Mouse (Mus musculus): ENCODE results near the gene Kng2.
"Not testable (repeated sequence)": the region's sequence is repeated elsewhere in the genome, so short reads cannot be mapped to it uniquely, and the experiment has no call there.

Gene Kng2

DNA sequence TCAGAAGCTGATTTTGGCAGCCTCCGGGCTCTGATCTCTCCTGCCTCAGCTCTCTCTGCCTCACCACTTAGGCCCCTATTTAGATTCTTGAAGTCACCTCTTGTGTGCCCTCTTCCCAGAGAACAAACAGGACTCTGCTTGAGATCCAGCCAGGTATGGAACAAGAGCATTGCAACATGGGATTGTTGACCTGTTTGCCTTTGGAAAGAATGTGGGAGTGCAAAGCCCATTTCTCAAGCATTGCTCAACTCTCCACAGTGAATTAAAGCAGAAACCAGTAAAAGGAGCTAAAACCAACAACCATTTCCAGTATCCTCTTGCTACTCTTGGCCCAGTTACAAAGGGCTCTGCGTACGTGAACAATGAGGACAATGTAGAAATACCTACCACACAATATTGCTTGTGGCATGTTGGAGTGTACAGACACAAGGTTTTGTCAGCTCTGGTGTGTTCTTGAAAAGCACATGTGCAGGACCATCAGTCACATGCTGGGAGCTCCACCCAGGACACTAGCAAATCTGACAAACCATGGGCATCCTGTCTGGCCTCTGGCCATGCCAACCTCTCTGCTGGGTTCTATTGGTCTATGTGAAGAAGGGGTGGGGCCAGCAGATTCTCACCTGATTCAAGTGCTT is at the start of gene Kng2:
TSS of gene Kng2 (minus strand) at position 517 of the 635 bp plus-strand sequence.
- peak; percentile 59 for DNase-seq

DNA sequence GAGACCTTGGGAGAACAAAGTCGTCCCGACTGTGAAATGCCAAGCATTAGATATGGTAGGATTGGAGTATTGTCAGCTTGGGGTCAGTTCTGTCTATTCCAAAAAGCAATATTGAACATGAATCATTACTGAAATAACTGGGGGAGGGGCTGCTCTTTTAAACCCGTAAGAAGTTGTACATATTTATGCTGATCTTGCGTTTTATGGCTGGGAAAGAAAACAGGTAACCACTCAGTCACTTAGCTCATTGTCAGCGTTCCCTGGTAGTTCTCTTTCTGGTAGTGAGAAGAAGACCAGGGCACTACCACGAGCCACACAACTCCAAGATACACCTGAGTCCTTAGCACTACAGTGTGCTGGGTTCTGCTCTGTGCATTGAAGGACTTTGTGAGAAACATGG is 48.2 kb upstream of the Kng2 start:
- DNase-seq = not testable (repeated sequence)

DNA sequence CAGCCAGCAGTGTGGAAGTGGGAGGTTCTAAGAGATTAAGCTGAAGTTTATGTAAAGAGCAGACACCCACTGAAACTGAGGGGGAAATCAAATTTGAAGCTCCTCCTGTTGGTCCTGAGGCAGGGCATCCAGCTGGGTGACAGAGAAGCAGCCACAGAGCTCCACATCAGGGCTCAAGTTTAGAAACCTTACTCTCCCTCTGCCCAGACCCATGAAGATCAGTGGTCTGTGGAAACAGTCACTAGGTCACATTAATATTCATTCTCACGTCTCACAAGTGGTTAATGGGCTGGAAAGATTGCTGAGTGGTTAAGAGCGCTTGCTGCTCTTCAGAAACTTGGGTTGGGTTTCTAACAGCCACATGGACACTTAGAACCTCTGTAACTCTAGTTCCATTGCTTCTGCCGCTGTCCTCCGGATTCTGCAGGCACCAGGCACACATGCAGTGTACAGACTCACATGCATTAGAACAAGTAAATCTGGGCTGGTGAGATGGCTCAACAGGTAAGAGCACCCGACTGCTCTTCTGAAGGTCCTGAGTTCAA is 31.6 kb upstream of the Kng2 start:
- not testable (repeated sequence) for DNase-seq

DNA sequence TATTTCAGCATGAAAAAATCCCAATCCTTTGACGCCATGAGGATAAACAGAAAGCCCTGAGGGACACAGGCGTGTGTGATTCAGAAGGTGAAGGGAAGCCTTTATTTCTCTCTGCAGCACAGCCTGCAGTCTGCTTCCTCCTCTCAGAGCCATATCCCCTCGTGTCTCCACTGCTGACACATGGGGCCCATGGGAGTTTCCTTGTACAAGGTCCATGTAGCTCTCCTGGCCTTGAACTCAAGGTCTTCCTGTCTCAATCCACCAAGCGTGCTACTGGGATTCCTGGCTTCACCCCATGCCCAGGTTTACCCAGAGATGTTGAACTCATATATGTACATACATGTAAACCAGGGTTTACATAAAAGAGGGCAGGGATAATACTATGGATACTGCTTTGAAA is 30.3 kb upstream of the Kng2 start:
- DNase-seq = not testable (repeated sequence)

GRCm38 (mm10) chr16:23057668-23058447 is 28.6 kb upstream of the Kng2 start, which contains the start of gene Kng1:
Gene Kng1 (plus strand): TSS chr16:23057865.
- DNase-seq = not testable (repeated sequence)

DNA sequence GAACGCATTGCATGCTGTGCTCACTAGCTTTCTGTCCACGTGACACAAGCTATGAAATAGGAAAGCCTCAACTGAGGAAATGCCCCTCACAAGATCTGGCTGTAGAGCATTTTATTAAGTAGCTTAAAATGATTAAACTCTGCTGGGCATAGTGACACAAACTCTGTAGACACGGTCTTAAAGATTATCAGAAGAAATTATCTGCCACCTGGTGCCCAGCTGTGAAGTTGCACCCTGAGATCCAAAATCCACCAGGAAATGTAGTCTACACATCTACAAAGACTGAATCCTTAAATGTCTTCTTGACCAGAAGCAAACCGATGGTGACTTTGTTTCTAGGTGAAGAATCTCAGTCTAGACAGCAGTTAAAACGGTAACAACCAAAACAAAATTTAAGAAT is 17.0 kb upstream of the Kng2 start:
- peak; percentile 49 for DNase-seq

- DNase-seq = no peak
Measured at GRCm38 (mm10) chr16:23040876-23041275, 11.6 kb upstream of the Kng2 start.

DNA sequence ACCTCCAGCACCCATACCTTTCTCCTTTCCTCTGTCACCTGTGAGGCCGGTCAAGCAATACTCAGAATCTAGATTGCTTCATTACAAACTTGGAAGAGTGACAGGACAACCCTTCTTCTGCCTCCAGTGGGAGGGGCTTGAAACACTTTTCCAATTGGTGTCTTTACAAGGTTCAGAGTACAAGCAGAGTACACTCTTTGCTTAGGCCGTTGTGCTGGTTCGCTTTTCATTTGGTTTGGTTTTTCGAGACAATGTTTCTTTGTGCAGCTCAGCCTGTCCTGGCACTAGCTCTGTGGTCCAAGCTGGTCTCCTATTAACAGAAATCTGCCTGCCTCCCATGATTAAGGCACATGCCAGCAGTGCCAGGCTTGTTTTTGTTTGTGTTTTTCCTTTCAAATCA is 10.0 kb upstream of the Kng2 start:
- DNase-seq = peak; percentile 64

DNA sequence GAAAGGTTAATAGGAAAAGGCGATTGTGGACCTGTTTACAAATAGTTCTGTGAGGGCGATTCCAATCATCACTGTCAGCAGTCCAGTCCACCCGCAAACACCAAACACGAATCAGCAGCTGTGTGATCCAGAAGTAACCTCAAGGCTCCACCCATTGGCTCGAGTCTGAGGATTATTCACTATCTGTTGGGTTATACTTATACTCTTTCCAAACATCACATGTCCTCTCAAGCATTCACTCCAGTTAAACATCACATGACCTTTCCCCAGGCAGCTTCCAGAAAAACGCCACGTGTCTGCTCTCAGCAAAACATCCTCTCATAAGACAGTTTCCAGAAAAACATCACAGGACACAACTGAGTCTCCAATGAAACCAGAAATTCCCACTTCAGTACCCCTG is 8.5 kb upstream of the Kng2 start:
- DNase-seq = peak; percentile 60

GRCm38 (mm10) chr16:23033673-23034072 is 4.4 kb upstream of the Kng2 start:
- peak; percentile 68 for DNase-seq

GRCm38 (mm10) chr16:23030673-23031435 is 1.6 kb upstream of the Kng2 start:
- DNase-seq = no peak

DNA sequence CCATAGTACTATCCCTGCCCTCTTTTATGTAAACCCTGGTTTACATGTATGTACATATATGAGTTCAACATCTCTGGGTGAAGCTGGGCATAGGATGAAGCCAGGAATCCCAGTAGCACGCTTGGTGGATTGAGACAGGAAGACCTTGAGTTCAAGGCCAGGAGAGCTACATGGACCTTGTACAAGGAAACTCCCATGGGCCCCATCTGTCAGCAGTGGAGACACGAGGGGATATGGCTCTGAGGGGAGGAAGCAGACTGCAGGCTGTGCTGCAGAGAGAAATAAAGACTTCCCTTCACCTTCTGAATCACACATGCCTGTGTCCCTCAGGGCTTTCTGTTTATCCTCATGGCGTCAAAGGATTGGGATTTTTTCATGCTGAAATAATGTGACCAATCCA is 1.9 kb downstream of the Kng2 start:
- not testable (repeated sequence) for DNase-seq

GRCm38 (mm10) chr16:23026582-23026981 is 2.7 kb downstream of the Kng2 start:
- DNase-seq = no peak

- peak; percentile 42 for DNase-seq
Measured at GRCm38 (mm10) chr16:23025111-23025510, 4.2 kb downstream of the Kng2 start.

DNA sequence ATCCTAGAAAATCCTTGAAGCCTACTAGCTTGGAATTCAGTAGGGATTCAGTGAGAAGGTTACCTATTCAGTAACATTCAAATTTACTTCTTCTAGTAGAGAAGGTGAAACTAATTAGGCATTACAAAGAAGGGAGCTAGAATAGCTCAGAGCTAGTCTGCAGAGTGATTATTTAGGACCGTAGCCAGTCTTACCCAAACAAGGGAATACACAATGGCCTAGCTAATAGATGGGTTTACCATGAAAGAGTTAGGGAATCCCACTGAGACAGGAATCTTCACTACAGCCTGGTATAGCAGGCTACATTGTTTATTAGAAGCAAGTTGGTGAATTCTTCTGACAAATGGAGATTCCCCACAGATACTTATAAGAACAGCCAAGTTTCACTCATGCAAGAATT is 8.7 kb downstream of the Kng2 start:
- not testable (repeated sequence) for DNase-seq

- DNase-seq = not testable (repeated sequence)
Measured at GRCm38 (mm10) chr16:23014645-23015044, 14.6 kb downstream of the Kng2 start.

DNA sequence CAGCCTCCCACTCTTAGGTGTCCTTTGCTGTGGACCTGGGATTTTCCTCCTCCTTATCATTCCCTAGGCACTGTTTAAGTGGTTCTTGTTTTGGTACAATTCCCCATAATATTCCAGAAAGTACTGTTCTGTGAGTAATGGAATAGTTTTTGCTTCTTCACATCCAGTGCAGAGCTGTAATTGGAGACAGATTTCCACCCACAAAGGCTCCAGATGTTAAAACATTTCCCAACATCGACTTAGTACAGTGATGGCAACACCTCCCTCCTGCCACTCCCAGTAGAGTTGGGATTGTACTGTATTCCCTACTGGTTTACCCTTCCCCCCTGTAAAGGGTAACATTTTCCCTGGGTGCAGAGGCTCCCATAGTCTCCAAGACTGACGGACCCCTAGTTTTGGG is 15.5 kb downstream of the Kng2 start:
- not testable (repeated sequence) for DNase-seq

DNA sequence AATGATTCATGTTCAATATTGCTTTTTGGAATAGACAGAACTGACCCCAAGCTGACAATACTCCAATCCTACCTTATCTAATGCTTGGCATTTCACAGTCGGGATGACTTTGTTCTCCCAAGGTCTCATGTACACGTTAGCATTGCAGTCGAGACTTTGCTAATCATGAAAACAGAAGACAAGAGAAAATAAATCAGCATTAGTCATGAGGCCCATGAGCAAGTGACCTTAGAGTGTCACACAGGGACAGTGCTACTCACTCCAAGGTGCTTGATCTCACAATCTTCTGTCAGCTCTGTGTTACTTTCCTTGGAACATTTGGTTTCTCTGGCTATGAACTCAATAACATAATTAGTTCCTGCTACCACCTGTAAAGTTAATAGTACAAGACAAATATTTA is 32.3 kb downstream of the Kng2 start:
- not testable (repeated sequence) for DNase-seq

GRCm38 (mm10) chr16:22967383-22968030 is 61.8 kb downstream of the Kng2 start:
- no peak for DNase-seq

DNA sequence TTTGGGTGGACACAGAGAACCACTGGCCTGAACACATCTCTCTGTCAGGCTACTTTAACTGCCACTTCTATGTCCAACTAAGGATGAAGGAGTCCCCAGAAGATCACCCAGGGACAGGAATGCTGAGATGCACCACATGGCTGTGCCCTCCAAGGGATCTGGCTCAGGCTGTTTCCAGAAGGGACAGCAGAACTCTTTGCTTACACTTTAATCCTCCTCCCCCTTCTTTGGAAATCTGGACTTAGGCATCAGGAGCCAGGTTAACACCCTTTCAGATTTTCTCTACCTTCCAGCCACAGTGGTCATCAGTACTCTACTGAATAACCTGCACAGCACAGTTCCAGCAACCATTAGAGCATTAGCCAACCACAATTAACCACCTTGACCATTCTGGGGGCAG is 66.0 kb downstream of the Kng2 start:
- DNase-seq = no peak

DNA sequence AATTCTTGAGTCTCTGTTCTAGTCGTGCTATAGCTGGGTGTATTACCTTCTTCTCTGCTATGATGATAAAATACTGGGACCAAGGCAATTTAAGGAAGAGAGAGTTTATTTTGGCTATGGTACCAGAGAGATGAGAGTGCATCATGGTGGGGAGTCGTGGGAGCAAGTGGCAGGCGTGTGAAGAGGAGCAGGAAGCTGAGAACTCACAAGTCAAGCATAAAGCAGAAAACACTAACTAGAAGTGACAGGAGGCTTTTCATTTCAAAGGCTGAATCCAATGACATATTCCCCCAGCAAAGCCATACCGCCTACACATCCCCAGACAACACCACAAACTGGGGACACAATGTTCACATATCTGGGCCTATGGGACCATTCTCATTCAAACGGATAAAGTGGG is 67.0 kb downstream of the Kng2 start:
- no peak for DNase-seq

DNA sequence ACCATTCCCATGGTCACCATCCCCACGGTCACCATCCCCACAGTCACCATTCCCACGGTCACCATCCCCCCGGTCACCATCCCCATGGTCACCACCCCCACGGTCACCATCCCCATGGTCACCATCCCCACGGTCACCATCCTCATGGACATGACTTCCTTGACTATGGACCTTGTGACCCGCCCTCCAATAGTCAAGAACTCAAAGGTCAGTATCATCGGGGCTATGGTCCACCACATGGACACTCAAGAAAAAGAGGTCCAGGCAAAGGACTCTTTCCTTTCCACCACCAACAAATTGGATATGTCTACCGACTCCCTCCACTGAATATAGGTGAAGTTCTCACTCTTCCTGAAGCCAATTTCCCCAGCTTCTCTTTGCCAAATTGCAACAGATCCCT is 68.2 kb downstream of the Kng2 start:
- no peak for DNase-seq

GRCm38 (mm10) chr16:22956085-22956439 is 73.2 kb downstream of the Kng2 start:
- no peak for DNase-seq
